Mouse (Mus musculus) forebrain, embryonic 11.5 days (tissue): ENCODE data around the gene Cap2. TPM values are rescaled to one million over a fixed set of nuclear protein-coding genes. Genes with fewer than 3 reads are reported as not detected.

Experiments used
- ATAC-seq: fragments of 200-750 bp; cut with Nextera tagmentation; replicated peaks from 2 replicates; pipeline ENCODE4 v1.8.0; 2017; ENCODE audit warnings: moderate TSS enrichment; ENCODE audit not compliant: low FRiP score
- DNase-seq: peaks from one replicate; pipeline ENCODE4 v3.0.0-alpha.2; 2017; ENCODE audit warnings: low spot score
- H3K27ac ChIP-seq: fragments of 300-500 bp; sonication (generic); 2 replicates; pipeline ENCODE4 v1.5.1; 2014; ENCODE audit warnings: low read depth, low read length
- H3K27me3 ChIP-seq: fragments of 300-500 bp; sonication (generic); 2 replicates; pipeline ENCODE4 v1.6.1; 2014; ENCODE audit warnings: mild to moderate bottlenecking, low read length, mixed read lengths; ENCODE audit not compliant: control insufficient read depth, insufficient read depth
- H3K36me3 ChIP-seq: fragments of 300-500 bp; sonication (generic); 2 replicates; pipeline ENCODE4 v1.6.1; 2014; ENCODE audit warnings: mild to moderate bottlenecking, low read length, moderate library complexity, mixed read lengths; ENCODE audit not compliant: control insufficient read depth, insufficient read depth
- H3K4me1 ChIP-seq: fragments of 300-500 bp; sonication (generic); replicated peaks from 2 replicates; pipeline ENCODE4 v1.6.1; 2014; ENCODE audit warnings: low read length, mixed read lengths; ENCODE audit not compliant: control insufficient read depth, insufficient read depth
- H3K4me2 ChIP-seq: fragments of 300-500 bp; sonication (generic); 2 replicates; pipeline ENCODE4 v1.6.1; 2014; ENCODE audit warnings: low read depth, mild to moderate bottlenecking, low read length, moderate library complexity, mixed read lengths; ENCODE audit not compliant: severe bottlenecking
- H3K4me3 ChIP-seq: fragments of 300-500 bp; sonication (generic); 2 replicates; pipeline ENCODE4 v1.5.1; 2014; ENCODE audit warnings: low read depth, low read length
- H3K9ac ChIP-seq: fragments of 300-500 bp; sonication (generic); 2 replicates; pipeline ENCODE4 v1.6.1; 2014; ENCODE audit warnings: low read length
- H3K9me3 ChIP-seq: fragments of 300-500 bp; sonication (generic); 2 replicates; pipeline ENCODE4 v1.6.1; 2016; ENCODE audit warnings: low read length, mixed read lengths; ENCODE audit not compliant: control insufficient read depth
- WGBS: fragments of 180-500 bp; shearing (Covaris S2); extraction: QIAGEN DNeasy Blood & Tissue Kit; methylation state at CpG from one replicate; pipeline ENCODE4 v1.1.7; 2014; 5-methylcytosine and 5-hydroxymethylcytosine counted together
- polyA plus RNA-seq: library from polyadenylated mRNA; unstranded; fragments of >200 nt; fragmentation: Nextera tagmentation; extraction: Ambion mirVana; gene quantifications from 2 replicates; pipeline ENCODE4 v1.2.1, GENCODE M21; 2014

Cap2 gene
- polyA plus RNA-seq, 1 experiment from 2014 or later = 8.3 TPM

GRCm38 (mm10) chr13:46550627-46551026 lies 49.0 kb downstream of the Cap2 start:
- Histone ChIP-seq H3K27me3 (no peaks in the 10 kb centered on the region), H3K9ac (no peak overlapping the region), H3K9me3 (no peaks in the 10 kb centered on the region), H3K36me3 (no peaks in the 10 kb centered on the region), H3K27ac (no peak overlapping the region), H3K4me3 (no peak overlapping the region), H3K4me2 (no peak overlapping the region), H3K4me1 (peaks cover 3% of the 10 kb centered on the region; the same call in 1 of the 2 replicates)
- DNase-seq = no peak
- ATAC-seq = no peak
- 83% methylated on average over 10 of the region's 10 CpGs for WGBS

DNA sequence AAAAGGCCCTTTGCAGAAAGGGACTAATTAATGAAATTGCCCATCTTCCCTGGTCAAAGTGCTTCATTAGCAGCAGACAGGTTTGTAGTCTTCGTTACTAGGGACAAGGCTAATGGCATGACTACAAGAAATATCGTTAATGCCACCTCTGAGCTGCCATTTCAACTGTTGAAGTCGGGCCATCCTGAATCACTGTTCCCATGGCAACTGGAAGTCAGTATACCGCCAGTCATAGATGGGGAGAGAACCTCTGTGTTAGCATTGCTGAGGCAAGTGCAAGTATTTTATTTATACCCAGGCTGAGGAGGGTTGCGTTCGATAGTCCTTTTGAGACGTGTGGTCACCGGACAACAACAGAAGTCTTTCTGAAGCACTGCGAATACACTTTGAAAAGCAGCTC lies 53.1 kb downstream of the Cap2 start:
- Histone ChIP-seq H3K27ac (no peak overlapping the region), H3K9me3 (no peaks in the 10 kb centered on the region), H3K36me3 (no peaks in the 10 kb centered on the region), H3K4me3 (no peak overlapping the region), H3K9ac (no peak overlapping the region), H3K27me3 (no peaks in the 10 kb centered on the region), H3K4me1 (no peaks in the 10 kb centered on the region), H3K4me2 (no peak overlapping the region)
- DNase-seq = no peak
- WGBS = 48% methylated on average over 9 of the region's 9 CpGs
- ATAC-seq = 0 out of 2 replicates have a peak, but pooled peaks have one; percentile 27

- DNase-seq = no peak
- H3K27ac ChIP-seq = no peak overlapping the region
- no peaks in the 10 kb centered on the region for H3K27me3 ChIP-seq
- 72% methylated on average over 5 of the region's 5 CpGs for WGBS
- H3K4me3 ChIP-seq = no peak overlapping the region
- H3K36me3 ChIP-seq = no peaks in the 10 kb centered on the region
- no peak overlapping the region for H3K9ac ChIP-seq
- ATAC-seq = no peak
- no peaks in the 10 kb centered on the region for H3K4me1 ChIP-seq
- no peaks in the 10 kb centered on the region for H3K9me3 ChIP-seq
- H3K4me2 ChIP-seq = no peak overlapping the region
Measured at GRCm38 (mm10) chr13:46565913-46566312, 64.3 kb downstream of the Cap2 start.

GRCm38 (mm10) chr13:46569469-46569868 lies 67.8 kb downstream of the Cap2 start:
- DNase-seq = no peak
- Histone ChIP-seq H3K9me3 (no peaks in the 10 kb centered on the region), H3K27me3 (no peaks in the 10 kb centered on the region), H3K4me1 (peaks cover 3% of the 10 kb centered on the region; the same call in 1 of the 2 replicates), H3K27ac (no peak overlapping the region), H3K4me3 (no peak overlapping the region), H3K36me3 (no peaks in the 10 kb centered on the region), H3K4me2 (no peak overlapping the region), H3K9ac (no peak overlapping the region)
- ATAC-seq = no peak
- WGBS = 91% methylated on average over 8 of the region's 8 CpGs

DNA sequence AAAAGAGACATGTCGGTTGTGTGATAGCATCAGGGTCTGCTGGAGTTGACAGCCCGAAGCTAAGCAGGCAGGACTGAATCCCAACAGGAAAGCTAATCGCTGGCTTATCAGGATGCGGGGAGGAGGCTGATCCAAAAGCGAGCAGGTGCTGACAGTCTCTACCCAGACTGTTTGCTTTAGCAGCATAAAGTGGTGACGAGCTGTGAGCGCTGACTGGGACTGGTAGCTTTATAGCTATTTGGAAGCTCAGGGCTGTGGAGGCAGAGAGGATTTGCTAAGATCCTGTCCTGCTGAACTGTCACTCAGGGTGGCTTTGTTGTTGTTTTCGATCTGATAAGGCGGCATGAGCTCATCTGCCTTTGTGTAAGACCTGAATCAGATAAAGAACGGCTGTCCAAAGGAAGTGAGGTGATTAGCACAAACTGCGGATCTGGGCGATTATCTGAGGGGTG lies 69.5 kb downstream of the Cap2 start:
- Histone ChIP-seq H3K9me3 (no peaks in the 10 kb centered on the region), H3K36me3 (no peaks in the 10 kb centered on the region), H3K27ac (peak overlapping the region; percentile 26; the same call in 1 of the 2 replicates), H3K4me3 (peak overlapping the region; percentile 4; the same call in 1 of the 2 replicates), H3K27me3 (no peaks in the 10 kb centered on the region), H3K9ac (peak overlapping the region; percentile 45), H3K4me1 (peaks cover 3% of the 10 kb centered on the region; the same call in 1 of the 2 replicates), H3K4me2 (peak overlapping the region; percentile 41)
- WGBS = 2% methylated on average over 12 of the region's 12 CpGs
- DNase-seq = no peak
- no peak for ATAC-seq

- 83% methylated on average over 11 of the region's 11 CpGs for WGBS
- ATAC-seq = no peak
- no peak for DNase-seq
- H3K9me3 ChIP-seq = no peaks in the 10 kb centered on the region
- H3K4me1 ChIP-seq = peaks cover 3% of the 10 kb centered on the region; the same call in 1 of the 2 replicates
- no peak overlapping the region for H3K4me3 ChIP-seq
- H3K27ac ChIP-seq = no peak overlapping the region
- no peaks in the 10 kb centered on the region for H3K27me3 ChIP-seq
- no peaks in the 10 kb centered on the region for H3K36me3 ChIP-seq
- H3K9ac ChIP-seq = no peak overlapping the region
- H3K4me2 ChIP-seq = no peak overlapping the region
Measured at GRCm38 (mm10) chr13:46571961-46572647, 70.5 kb downstream of the Cap2 start.

DNA sequence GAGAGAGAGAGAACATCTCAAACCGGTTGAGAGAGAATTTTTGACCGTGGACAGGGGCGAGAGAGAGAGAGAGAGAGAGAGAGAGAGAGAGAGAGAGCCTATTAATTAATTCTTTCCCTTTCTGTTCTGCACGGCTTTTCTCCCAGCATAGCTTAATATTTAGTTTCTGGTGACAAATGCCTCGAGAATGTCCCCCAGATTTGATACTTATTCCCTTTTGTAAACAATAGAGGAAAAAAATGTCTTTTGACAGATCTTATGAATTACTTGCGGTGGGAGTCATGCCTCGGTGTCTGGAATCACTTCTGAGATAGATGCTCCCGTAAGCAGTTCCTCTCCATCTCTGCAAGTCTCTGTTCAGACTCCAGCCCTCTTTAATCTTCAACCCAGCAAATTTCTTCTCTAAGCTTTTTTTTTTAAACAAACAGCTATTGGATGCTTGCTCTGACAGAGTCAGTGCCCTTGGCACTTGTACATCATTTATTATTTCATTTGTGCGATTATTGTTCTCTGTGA lies 71.1 kb downstream of the Cap2 start:
- no peak overlapping the region for H3K9ac ChIP-seq
- H3K4me2 ChIP-seq = no peak overlapping the region
- H3K36me3 ChIP-seq = no peaks in the 10 kb centered on the region
- no peak for ATAC-seq
- no peak overlapping the region for H3K27ac ChIP-seq
- H3K4me3 ChIP-seq = no peak overlapping the region
- peaks cover 3% of the 10 kb centered on the region; the same call in 1 of the 2 replicates for H3K4me1 ChIP-seq
- no peak for DNase-seq
- H3K27me3 ChIP-seq = no peaks in the 10 kb centered on the region
- WGBS = 78% methylated on average over 9 of the region's 9 CpGs
- H3K9me3 ChIP-seq = no peaks in the 10 kb centered on the region

- DNase-seq (no peak), ATAC-seq (no peak)
- H3K4me2 ChIP-seq = no peak overlapping the region
- H3K9me3 ChIP-seq = no peaks in the 10 kb centered on the region
- no peak overlapping the region for H3K27ac ChIP-seq
- WGBS = 79% methylated on average over 5 of the region's 5 CpGs
- no peaks in the 10 kb centered on the region for H3K27me3 ChIP-seq
- H3K36me3 ChIP-seq = no peaks in the 10 kb centered on the region
- no peak overlapping the region for H3K9ac ChIP-seq
- H3K4me3 ChIP-seq = no peak overlapping the region
- H3K4me1 ChIP-seq = peaks cover 3% of the 10 kb centered on the region; the same call in 1 of the 2 replicates
Measured at GRCm38 (mm10) chr13:46574201-46574600, 72.6 kb downstream of the Cap2 start.

DNA sequence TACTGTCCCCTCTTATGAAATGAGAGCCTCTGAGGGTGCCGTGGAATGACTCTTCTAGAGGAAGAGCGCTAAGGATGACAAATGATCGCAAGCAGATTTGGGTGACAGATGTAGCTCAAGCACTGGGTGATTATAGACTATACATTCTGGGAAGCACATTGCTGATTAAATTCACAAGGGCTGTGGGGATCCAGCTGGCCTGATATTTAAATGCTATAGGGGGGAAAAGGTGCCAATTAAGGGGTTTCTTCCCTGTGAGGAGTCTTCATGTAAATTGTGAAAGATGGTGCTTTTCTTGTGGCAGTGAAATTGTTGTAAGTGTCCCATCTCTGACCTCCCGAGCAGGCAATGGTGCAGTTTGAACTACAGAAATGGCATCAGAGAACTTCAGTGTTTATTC lies 73.1 kb downstream of the Cap2 start:
- no peak for ATAC-seq
- no peak for DNase-seq
- no peak overlapping the region for H3K4me2 ChIP-seq
- no peaks in the 10 kb centered on the region for H3K27me3 ChIP-seq
- H3K36me3 ChIP-seq = no peaks in the 10 kb centered on the region
- 80% methylated on average over 4 of the region's 4 CpGs for whole genome bisulfite sequencing
- no peak overlapping the region for H3K4me3 ChIP-seq
- H3K9ac ChIP-seq = no peak overlapping the region
- H3K4me1 ChIP-seq = peaks cover 3% of the 10 kb centered on the region; the same call in 1 of the 2 replicates
- H3K27ac ChIP-seq = no peak overlapping the region
- H3K9me3 ChIP-seq = no peaks in the 10 kb centered on the region
